Mouse (Mus musculus) lung, embryonic 14.5 days (tissue): ENCODE data around the gene Zfp36l1. TPM values are rescaled to one million over a fixed set of nuclear protein-coding genes. Genes with fewer than 3 reads are reported as not detected.

Source experiments
- ATAC-seq: fragments of 200-750 bp; cut with Nextera tagmentation; 2 replicates; pipeline ENCODE4 v1.8.0; 2017; ENCODE audit warnings: mild to moderate bottlenecking, moderate TSS enrichment, moderate library complexity; ENCODE audit not compliant: insufficient read depth
- DNase-seq: peaks from one replicate; pipeline ENCODE4 v3.0.0-alpha.2; 2015
- H3K27ac ChIP-seq: fragments of 300-500 bp; sonication (generic); 2 replicates; pipeline ENCODE4 v1.5.1; 2014; ENCODE audit warnings: low read depth, mild to moderate bottlenecking, moderate library complexity
- H3K27me3 ChIP-seq: fragments of 300-500 bp; sonication (generic); 2 replicates; pipeline ENCODE4 v1.6.1; 2014; ENCODE audit warnings: low read length, control low read depth; ENCODE audit not compliant: insufficient read depth
- H3K36me3 ChIP-seq: fragments of 300-500 bp; sonication (generic); 2 replicates; pipeline ENCODE4 v1.6.1; 2014; ENCODE audit warnings: control low read depth; ENCODE audit not compliant: insufficient read depth
- H3K4me1 ChIP-seq: fragments of 300-500 bp; sonication (generic); 2 replicates; pipeline ENCODE4 v1.6.1; 2014; ENCODE audit warnings: antibody characterized with exemption, control low read depth; ENCODE audit not compliant: insufficient read depth
- H3K4me2 ChIP-seq: fragments of 300-500 bp; sonication (generic); 2 replicates; pipeline ENCODE4 v1.6.1; 2014; ENCODE audit warnings: mild to moderate bottlenecking
- H3K4me3 ChIP-seq: fragments of 300-500 bp; sonication (generic); 2 replicates; pipeline ENCODE4 v1.5.1; 2014; ENCODE audit warnings: low read depth, low read length
- H3K9ac ChIP-seq: fragments of 300-500 bp; sonication (generic); 2 replicates; pipeline ENCODE4 v1.6.1; 2014
- H3K9me3 ChIP-seq: fragments of 300-500 bp; sonication (generic); 2 replicates; pipeline ENCODE4 v1.6.1; 2016; ENCODE audit warnings: low read depth, low read length, control low read depth
- CTCF ChIP-seq: IDR thresholded peaks from 2 replicates; pipeline ENCODE4 v1.5.1; 2016; ENCODE audit warnings: antibody characterized with exemption, low read depth
- WGBS: fragments of 180-500 bp; shearing (Covaris S2); extraction: QIAGEN DNeasy Blood & Tissue Kit; methylation state at CpG from one replicate; pipeline ENCODE4 v1.1.7; 2014; 5-methylcytosine and 5-hydroxymethylcytosine counted together
- polyA plus RNA-seq: library from polyadenylated mRNA; unstranded; fragments of >200 nt; fragmentation: Nextera tagmentation; extraction: Ambion mirVana; gene quantifications from 2 replicates; pipeline ENCODE4 v1.2.1, GENCODE M21; 2014

The Zfp36l1 gene
- polyA plus RNA-seq, 1 experiment from 2014 or later: 190 TPM

DNA sequence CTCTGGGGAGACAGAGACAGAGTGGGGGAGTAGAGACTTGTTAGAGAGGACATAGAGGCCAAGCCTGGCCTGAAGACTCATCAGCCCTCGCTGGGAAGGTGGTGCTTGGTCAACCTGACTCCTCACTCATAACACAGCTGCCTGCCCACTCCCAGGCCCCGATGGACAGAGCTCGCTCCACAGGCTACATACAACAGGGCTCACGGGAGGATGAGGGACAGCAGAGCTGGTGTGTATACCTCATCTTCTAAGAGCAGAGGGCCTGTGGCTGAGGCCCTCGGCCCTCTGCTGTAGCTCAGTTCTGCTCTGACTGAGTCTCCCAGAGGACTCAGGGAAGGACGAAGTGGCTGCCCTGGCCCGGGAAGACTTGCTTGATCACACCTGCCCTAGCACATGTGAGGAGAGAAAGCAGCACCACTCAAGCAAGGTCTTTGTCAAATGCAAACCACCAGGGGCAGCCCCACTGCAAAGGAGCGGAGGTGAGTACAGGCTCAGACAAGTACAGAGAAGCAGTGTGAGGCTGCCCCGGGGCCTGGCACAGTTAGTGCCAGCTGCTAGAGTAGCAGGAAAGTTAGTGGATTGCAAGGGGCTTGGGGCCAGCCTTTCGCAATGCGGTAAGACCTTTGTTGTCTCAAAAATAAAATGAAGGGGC lies 34.9 kb upstream of the Zfp36l1 start:
- peak overlapping the region; percentile 9; the same call in 1 of the 2 replicates for H3K27ac ChIP-seq
- H3K36me3 ChIP-seq: no peaks in the 10 kb centered on the region
- no peak for ATAC-seq
- DNase-seq: no peak
- 0 out of 2 replicates have a peak, but pooled peaks have one; percentile 3 for TF ChIP-seq CTCF
- 79% methylated on average over 11 of the region's 11 CpGs for WGBS
- H3K4me3 ChIP-seq: no peak overlapping the region
- H3K4me2 ChIP-seq: no peak overlapping the region
- no peak overlapping the region for H3K9ac ChIP-seq
- no peaks in the 10 kb centered on the region for H3K27me3 ChIP-seq
- H3K4me1 ChIP-seq: peaks cover 5% of the 10 kb centered on the region
- no peaks in the 10 kb centered on the region for H3K9me3 ChIP-seq

DNA sequence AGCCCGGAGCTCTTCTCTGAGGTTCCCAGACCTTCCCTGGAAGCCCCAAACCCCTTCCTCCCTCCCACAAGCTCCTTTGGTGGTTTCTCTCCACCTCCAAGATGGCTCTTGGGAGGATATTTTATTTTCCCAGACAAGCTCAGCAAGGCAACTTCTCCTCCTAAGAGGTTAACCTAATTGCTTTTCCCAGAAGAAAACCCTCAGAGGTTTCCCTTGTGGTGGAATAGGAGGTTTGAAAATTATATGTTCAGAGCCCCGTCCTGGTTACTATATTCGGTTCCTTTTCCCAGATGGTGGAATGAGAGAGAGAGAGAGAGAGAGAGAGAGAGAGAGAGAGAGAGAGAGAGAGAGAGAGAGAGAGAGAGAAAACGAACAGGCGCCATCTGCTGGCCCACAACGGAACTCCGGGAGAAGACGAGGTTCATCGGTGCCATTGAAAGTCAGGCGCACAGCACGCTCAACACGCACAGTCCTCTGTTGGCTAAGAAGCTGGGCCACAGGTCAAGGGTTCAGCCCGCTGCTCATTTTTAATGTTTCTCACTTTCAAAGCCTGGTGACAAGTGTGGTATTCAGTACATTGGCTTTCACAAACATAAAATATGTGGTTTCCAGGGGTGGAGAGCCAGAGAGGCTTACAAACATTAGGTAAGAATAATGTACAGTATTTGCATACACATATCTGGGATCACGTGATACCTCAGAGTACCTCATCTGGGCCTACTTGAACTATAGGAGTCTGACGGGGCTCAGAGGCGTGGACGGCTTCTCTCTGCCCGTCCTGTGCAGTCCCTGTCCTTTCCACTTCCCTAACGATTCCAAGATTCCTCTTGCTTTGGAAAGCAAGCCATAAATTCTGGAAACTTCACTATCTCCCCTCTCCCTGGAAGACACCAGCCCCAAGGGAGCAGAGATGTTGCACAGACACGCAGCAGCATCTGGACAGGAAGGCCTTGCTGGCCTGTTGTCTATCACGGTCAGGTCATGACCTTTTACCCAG lies 33.7 kb upstream of the Zfp36l1 start:
- WGBS: 23% methylated on average over 21 of the region's 21 CpGs
- peak; percentile 97 for DNase-seq
- H3K9ac ChIP-seq: no peak overlapping the region
- H3K4me3 ChIP-seq: no peak overlapping the region
- ATAC-seq: peak; percentile 72
- no peak overlapping the region for H3K4me2 ChIP-seq
- no peaks in the 10 kb centered on the region for H3K36me3 ChIP-seq
- peak overlapping the region; percentile 62 for H3K27ac ChIP-seq
- H3K9me3 ChIP-seq: no peaks in the 10 kb centered on the region
- peak; percentile 89 for TF ChIP-seq CTCF
- peaks cover 5% of the 10 kb centered on the region for H3K4me1 ChIP-seq
- H3K27me3 ChIP-seq: no peaks in the 10 kb centered on the region

DNA sequence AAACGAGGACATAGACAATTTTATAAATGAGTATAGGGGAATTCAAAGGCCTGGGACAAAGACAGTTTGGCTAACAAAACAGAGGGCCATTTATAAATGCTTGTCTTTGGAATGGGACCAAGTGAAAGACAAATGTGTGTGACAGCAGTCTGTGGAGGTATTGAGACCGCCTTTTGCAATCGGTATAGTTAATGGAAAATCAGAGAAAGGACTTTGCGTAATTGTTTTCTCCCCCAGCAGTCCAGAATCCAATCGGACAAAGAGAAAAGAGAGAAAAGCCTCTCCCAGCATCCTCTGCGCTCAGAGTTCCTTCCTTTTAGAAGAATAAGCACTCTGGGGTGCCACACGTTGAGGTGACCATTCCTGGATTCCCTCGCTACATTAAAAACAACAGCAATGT lies 32.6 kb upstream of the Zfp36l1 start:
- ATAC-seq: no peak
- Histone ChIP-seq H3K36me3 (no peaks in the 10 kb centered on the region), H3K9me3 (no peaks in the 10 kb centered on the region), H3K4me3 (no peak overlapping the region), H3K27me3 (no peaks in the 10 kb centered on the region), H3K27ac (peak overlapping the region; percentile 37; the same call in 1 of the 2 replicates), H3K9ac (no peak overlapping the region), H3K4me2 (no peak overlapping the region), H3K4me1 (peaks cover 7% of the 10 kb centered on the region)
- DNase-seq: no peak
- WGBS: 56% methylated on average over 8 of the region's 8 CpGs
- no peak for TF ChIP-seq CTCF

DNA sequence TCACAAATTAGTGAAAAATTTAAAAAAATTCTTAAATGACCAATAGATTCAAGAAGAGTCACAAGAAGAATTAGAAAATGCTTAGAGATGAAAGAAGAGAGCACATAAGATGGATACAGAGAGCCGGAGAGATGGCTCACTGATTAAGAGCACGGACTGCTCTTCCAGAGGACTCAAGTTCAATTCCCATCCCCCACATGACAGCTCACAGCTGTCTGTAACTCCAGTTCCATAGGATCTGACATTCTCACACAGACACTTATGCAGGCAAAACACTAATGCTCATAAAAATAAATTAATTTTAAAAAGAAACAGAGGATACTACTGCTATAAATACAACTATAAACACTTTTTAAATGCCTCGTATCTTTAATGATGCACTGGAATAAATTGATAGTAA lies 32.0 kb upstream of the Zfp36l1 start:
- no peak for ATAC-seq
- Histone ChIP-seq H3K9ac (no peak overlapping the region), H3K4me2 (no peak overlapping the region), H3K4me1 (peaks cover 7% of the 10 kb centered on the region), H3K36me3 (no peaks in the 10 kb centered on the region), H3K27ac (no peak overlapping the region), H3K27me3 (no peaks in the 10 kb centered on the region), H3K4me3 (no peak overlapping the region), H3K9me3 (no peaks in the 10 kb centered on the region)
- 44% methylated on average over 3 of the region's 3 CpGs for WGBS
- peak; percentile 76 for DNase-seq
- TF ChIP-seq CTCF: no peak

DNA sequence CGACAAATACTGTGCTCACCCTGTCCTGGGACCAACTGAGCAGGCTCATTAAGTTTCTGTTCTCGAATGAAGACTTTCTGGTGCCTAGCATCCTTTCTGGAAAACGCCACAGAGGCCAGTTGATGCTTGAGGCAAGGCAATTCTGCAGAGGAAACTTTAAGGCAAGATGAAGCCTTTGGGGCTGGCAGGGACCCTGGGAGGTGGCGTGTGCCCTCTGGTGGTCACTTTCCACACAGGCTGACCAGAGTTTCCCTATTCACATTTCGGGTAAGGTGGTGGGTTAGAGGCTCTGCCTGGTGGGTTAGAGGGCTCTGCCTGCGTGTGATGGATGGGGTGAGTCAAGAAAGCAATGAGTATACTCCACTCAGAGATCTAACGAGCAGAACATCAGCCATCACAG lies 28.7 kb upstream of the Zfp36l1 start:
- Histone ChIP-seq H3K4me2 (no peak overlapping the region), H3K9me3 (no peaks in the 10 kb centered on the region), H3K27me3 (no peaks in the 10 kb centered on the region), H3K4me3 (no peak overlapping the region), H3K4me1 (0 out of 2 replicates have a peak, but pooled peaks cover 2% of the 10 kb centered on the region), H3K9ac (no peak overlapping the region), H3K27ac (no peak overlapping the region), H3K36me3 (no peaks in the 10 kb centered on the region)
- DNase-seq (peak; percentile 90), ATAC-seq (no peak)
- TF ChIP-seq CTCF: peak; percentile 95
- 15% methylated on average over 7 of the region's 7 CpGs for WGBS

DNA sequence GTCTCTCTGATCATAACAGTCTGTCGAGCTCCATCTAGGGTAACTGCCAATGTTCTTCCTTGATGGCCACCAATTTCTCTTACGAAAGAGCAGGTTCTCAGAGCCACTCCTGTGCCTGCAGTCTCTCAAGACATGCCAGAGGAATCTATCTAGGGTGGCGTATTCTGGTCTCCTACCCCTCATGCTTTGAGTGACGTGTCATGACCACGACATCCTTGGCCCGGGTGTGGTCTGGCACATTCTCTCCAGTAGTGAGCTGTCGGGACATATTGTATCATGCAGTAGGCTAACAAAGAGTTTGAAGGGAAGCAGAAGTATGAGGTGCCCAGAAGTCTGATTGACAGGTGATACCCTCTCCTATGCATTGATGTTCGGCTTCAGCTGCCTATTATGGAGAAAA lies 28.2 kb upstream of the Zfp36l1 start:
- H3K4me3 ChIP-seq: no peak overlapping the region
- no peak overlapping the region for H3K9ac ChIP-seq
- TF ChIP-seq CTCF: no peak
- no peaks in the 10 kb centered on the region for H3K27me3 ChIP-seq
- ATAC-seq (no peak), DNase-seq (no peak)
- no peak overlapping the region; the same call in 1 of the 2 replicates for H3K27ac ChIP-seq
- WGBS: 80% methylated on average over 8 of the region's 8 CpGs
- 0 out of 2 replicates have a peak, but pooled peaks cover 2% of the 10 kb centered on the region for H3K4me1 ChIP-seq
- no peak overlapping the region for H3K4me2 ChIP-seq
- no peaks in the 10 kb centered on the region for H3K9me3 ChIP-seq
- H3K36me3 ChIP-seq: no peaks in the 10 kb centered on the region

DNA sequence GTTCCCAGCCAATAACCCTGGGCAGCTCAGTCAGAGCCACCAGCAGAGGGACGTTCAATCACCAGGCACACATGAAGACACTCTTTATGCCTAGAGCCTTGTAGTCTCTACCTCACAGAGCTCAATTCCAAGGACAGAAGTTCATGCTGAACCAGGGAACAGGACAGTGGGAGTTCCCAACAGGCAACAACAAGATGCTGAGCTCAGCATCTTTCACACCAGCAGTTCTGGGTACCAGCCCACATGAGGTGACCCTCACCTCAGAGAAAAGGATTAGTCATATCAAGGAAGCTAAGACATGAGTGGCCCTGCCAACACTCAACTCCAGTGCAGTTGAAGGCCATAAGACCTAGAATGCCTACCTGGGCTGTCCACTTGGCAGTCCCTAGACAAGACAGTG lies 24.9 kb upstream of the Zfp36l1 start:
- no peak for TF ChIP-seq CTCF
- Histone ChIP-seq H3K36me3 (no peaks in the 10 kb centered on the region), H3K4me2 (no peak overlapping the region), H3K9me3 (no peaks in the 10 kb centered on the region), H3K4me3 (no peak overlapping the region), H3K27me3 (no peaks in the 10 kb centered on the region), H3K27ac (no peak overlapping the region), H3K9ac (no peak overlapping the region), H3K4me1 (0 out of 2 replicates have a peak, but pooled peaks cover 2% of the 10 kb centered on the region)
- DNase-seq (no peak), ATAC-seq (no peak)
- WGBS: 83% methylated on average over 1 of the region's 1 CpGs
